Mouse (Mus musculus) left cerebral cortex, postnatal 25 days (tissue): ENCODE measurements at regions not wholly inside any gene's neighbourhood (a gene's known extent, or its start where the extent isn't known, plus 50 kb on each side); places are given as distances from the start of the nearest gene placed in this dataset.

Experiments used
- DNase-seq, 2 experiments: peaks; one replicate each; pipeline ENCODE4 v3.0.0; 2022; ENCODE audit warnings: low spot score in 2 of 2, mixed read lengths in 1 of 2
- intact Hi-C: fragments of 180-260 bp; cut with DNase I; formaldehyde crosslinking; loops from one replicate; pipeline ENCODE4 v1.15.1; 2025

GRCm38 (mm10) chr4:140405427-140405826 lies 158.8 kb upstream of the Igsf21 start:
- no peak for DNase-seq
- intact Hi-C loops: no loop called here

DNA sequence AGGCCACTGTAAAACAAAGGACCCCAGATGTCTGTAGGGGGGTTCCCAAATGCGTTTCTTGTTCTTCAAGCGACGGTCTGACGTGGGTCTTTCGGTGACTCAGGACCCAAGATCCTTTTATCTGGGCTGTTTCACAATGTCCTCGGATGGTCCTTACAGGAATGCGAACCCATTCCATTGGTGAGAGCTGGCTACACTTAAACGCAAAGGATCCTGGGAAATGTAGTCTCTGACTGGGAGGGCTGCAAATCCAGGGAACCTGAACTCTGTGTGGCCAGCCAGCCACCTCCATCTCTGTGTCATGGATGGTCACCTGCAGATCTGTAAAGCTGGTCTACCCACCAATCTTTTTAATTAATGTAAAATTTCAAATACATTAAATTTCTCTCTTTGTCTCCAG lies 156.5 kb upstream of the Igsf21 start:
- intact Hi-C loops: no loop called here
- DNase-seq: no peak

- intact Hi-C loops: no loop called here
- no peak for DNase-seq
These were observed 155.7 kb upstream of the Igsf21 start for GRCm38 (mm10) chr4:140402319-140402718.

DNA sequence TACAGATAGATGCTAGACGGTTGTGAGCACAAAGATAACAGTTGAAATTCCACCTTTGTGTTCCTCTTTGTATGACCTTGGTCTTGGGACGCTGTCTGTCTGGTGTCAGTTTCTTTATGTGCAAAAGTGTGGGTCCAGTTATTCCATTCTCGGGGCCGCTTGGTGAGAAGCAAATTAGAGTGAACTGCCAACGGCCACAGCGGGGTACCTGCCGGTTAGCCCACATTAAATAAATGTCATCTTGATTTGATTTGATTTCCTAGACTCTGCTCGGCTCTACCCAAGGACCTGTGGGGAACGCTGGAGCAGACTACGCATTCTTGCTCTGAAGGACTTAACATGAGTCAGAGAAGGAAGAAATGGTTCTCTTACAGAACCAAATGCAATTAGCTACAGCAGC lies 155.0 kb upstream of the Igsf21 start:
- DNase-seq: no peak
- intact Hi-C loops: no loop called here

DNA sequence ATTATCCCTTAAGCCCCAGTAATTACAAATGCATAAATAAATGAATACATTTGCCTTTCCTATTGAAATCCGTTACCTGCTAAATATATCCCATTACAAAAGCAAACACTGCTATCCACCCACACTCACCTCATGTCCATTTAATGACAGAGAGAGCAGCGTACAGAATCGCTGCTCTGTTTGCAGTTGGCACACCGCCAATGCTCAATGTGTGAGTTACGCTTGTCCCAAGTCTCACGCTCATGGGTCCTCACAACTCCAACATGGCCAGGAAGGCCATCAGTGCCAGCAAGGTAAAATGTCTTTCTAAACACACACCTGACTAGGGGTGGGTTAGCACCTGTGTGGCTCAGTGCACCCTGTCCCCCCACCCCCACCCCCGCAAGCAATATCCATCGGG lies 150.0 kb upstream of the Igsf21 start:
- intact Hi-C loops: no loop called here
- DNase-seq: peak in 1 of 2 experiments; percentile 28

- DNase-seq: no peak
- intact Hi-C loops: no loop called here
These were observed 145.7 kb upstream of the Igsf21 start for GRCm38 (mm10) chr4:140392290-140392689.

GRCm38 (mm10) chr4:140390684-140391234 lies 144.2 kb upstream of the Igsf21 start:
- DNase-seq: no peak
- intact Hi-C loops: no loop called here

- intact Hi-C loops: no loop called here
- no peak for DNase-seq
These were observed 139.1 kb upstream of the Igsf21 start for GRCm38 (mm10) chr4:140385686-140386085.

DNA sequence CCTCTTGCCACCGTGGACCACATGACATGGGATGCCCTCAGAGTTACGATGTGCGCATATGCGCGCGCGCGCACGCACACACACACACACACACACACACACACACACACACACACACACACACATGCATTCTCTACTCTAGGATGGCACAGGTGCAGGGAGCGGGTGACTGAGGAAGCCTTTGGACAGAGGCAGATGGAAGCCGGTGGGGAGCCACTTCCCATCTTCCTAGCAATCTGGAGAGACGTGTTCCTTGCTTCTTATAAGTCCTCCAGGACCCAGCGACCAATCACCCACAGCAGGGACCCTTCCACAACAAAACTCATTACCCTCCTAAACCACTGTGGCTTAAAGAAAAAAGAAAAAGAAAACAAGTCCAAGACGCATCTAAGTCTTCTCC lies 138.6 kb upstream of the Igsf21 start:
- intact Hi-C loops: no loop called here
- DNase-seq: no peak

- DNase-seq: no peak
- intact Hi-C loops: no loop called here
These were observed 137.0 kb upstream of the Igsf21 start for GRCm38 (mm10) chr4:140383596-140383995.

- intact Hi-C loops: no loop called here
- no peak for DNase-seq
These were observed 134.1 kb upstream of the Igsf21 start for GRCm38 (mm10) chr4:140380733-140381132.

DNA sequence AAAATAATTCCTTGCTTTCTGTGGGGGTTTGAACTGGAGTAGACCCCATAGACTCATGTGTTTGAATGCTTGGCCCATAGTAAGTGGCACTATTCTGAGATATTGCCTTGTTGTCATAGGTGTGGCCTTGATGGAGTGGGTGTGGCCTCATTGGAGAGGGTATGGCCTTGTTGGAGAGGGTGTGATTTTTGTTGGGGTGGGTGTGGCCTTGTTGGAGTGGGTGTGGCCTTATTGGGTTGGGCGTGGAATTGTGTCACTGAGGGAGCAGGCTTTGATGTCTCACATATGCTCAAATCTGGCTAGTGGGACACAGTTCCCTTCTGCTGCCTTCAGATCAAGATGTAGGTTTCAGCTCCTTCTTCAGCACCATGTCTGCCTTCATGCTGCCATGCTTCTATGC lies 131.4 kb upstream of the Igsf21 start:
- DNase-seq: no peak
- intact Hi-C loops: loop anchor here (10.0 kb wide), 1 partner anchor 233 kb away; no protein-coding TSS in a partner anchor

DNA sequence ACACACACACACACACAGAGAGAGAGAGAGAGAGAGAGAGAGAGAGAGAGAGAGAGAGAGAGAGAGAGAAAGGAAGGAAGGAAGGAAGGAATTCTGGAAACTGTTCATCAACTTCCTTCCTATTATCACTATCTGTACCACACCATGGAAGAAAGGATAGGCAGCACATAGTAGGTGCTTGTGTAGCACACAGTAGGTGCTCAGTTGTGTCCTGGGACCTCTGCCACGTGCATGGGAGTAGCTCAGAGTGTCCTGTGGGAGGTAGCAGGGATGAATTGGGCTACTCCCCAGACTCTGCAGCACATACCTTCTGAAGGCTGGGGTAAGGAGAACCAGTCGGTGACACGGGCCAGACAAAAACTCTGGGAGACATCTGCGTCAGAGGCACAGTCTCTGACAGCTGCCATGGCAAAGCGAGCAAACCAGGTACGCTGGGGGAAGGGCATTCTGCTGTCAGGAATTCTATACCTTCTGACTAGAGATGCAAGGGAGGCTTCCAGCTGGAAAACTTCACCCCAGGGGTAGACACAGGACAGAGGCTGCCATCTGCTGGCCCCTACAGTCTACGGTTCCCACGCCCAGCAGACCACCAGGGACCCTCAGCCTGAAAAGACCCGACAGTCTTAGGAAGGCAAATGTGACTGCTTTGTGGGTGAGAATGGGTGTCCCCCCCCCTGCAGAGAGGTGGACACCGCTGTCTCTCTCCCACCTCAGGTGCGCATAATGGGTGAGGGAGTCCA lies 126.2 kb upstream of the Igsf21 start:
- intact Hi-C loops: loop anchor here (5.0 to 10.0 kb wide), 3 partner anchors 75 to 228 kb away; no protein-coding TSS in a partner anchor
- DNase-seq: peak in 1 of 2 experiments; percentile 18

GRCm38 (mm10) chr4:140371426-140372213 lies 125.0 kb upstream of the Igsf21 start:
- peak; percentile 76 to 96 for DNase-seq
- intact Hi-C loops: loop anchor here (2.0 to 10.0 kb wide), 4 partner anchors 74 to 227 kb away; no protein-coding TSS in a partner anchor

GRCm38 (mm10) chr4:140366975-140367680 lies 120.5 kb upstream of the Igsf21 start:
- intact Hi-C loops: no loop called here
- no peak for DNase-seq

DNA sequence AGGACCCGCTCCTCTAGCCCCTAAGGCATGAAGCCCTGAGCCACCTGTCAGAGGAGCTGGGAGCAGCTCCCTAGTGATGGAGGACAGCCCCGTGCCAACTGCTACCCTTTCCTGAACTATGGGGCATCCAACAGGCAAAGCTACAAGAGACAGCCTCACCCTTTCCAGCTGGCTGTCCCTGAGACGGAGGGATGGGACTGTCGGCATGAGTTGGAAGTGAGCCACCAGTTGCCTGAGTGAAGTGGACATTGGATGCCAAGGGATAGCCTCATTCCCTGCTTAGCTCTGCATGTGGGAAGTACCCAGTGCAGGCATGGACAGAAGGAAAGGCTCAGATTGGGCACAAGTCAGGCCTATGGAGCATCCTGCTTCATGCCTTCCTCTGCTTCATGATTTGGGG lies 112.3 kb upstream of the Igsf21 start:
- DNase-seq: no peak
- intact Hi-C loops: no loop called here

- DNase-seq: no peak
- intact Hi-C loops: no loop called here
These were observed 111.5 kb upstream of the Igsf21 start for GRCm38 (mm10) chr4:140358103-140358502.

- DNase-seq: peak; percentile 22 to 57
- intact Hi-C loops: no loop called here
These were observed 108.6 kb upstream of the Igsf21 start for GRCm38 (mm10) chr4:140355144-140355550.

DNA sequence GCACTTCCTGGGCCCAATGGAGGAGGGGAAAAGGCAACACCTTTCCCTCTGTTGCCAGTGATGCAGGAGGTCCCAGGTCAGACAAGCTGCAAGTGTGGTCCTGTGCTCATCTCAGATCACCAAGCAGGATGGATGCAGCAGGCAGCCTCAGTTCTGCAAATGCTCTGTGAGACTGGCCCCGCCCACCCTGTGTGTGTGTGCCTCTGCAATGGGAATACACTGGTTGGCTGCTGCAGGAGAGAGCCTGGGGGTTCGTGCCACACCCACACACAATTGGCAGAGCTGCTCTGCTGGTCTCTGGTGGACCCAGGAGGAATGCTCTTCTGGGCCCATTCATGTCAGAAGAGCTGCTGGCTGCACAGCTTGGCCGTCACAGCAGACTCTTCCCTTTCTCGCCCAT lies 102.2 kb upstream of the Igsf21 start:
- intact Hi-C loops: no loop called here
- DNase-seq: peak in 1 of 2 experiments; percentile 46

DNA sequence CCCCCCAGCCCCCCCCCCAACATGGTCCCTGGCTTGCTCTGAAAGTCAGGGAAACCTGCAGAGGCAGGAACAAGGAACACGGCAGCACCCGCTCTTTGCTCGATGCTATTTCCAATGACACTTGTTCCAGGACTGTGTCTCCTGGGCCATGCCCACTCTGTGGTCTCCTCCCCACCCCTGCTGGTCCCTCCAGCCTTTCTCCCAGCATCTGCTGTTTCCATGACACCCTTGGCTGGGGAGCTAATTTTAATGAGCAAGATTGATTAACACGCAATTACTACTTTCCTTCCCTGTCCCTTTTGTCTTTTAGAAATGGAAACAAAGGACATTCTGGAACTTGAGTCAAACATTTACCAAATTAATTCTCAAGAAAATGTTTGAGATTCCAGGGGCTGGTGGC lies 83.6 kb upstream of the Igsf21 start:
- intact Hi-C loops: no loop called here
- DNase-seq: no peak
